Mouse (Mus musculus) thymus, postnatal 10 days (tissue): Measurements from ENCODE around the gene Srsf6.

Experiments
- DNase-seq, 2 experiments: peaks; one replicate each; pipeline ENCODE4 v3.0.0; 2021; ENCODE audit warnings: low spot score in 2 of 2

Gene Srsf6

DNA sequence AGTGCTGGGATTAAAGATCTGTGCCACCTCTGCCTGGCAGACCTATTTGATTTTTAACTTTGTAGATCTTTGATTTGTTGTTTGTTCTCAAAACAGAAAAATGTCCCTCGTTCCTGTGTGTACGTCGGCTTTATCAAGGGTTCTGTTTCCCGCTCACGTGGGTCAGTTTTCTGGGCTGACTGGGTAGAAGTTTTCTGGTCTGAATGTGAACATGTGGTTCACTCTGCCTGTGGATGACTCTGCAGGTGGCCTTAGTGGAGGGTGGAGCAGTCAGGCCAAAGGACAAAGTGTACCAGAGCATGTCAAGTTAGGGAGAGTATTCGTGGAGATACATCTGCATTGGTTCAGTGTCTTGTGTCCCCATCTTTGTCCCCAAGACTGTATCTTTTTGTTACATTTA is 53.1 kb downstream of the Srsf6 start:
- no peak for DNase-seq

DNA sequence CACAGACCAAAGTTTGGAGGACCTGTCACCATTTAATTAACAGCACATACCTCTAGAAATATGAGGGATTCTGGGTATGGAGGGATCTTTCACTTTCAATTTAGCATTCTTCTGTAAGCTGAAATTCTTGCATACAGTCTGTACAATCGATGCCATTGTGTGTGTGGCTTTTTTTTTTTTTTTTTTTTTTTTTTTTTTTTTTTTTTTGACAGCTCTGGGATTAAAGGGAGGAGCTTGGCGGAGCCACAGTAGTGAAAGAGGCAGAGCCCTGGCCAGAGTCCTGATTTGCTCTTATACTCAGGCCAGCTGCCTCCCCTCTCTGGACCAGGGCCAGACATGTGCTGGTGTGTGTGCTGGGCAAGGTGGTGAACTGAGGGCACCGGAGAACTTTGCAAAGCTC is 54.6 kb downstream of the Srsf6 start:
- DNase-seq: no peak
